Mouse (Mus musculus) macrophage (primary cell): ENCODE results near the gene Cd302. TPM values are rescaled to one million over a fixed set of nuclear protein-coding genes. Genes with fewer than 3 reads are reported as not detected.

Source experiments
- H3K27ac ChIP-seq: fragments of 350-480 bp; formaldehyde crosslinking; 2 replicates; pipeline ENCODE4 v1.9.0; 2021
- H3K36me3 ChIP-seq: fragments of 350-480 bp; formaldehyde crosslinking; 2 replicates; pipeline ENCODE4 v1.9.0; 2021; ENCODE audit errors: inconsistent target
- H3K4me3 ChIP-seq: fragments of 350-480 bp; formaldehyde crosslinking; 2 replicates; pipeline ENCODE4 v1.9.0; 2021; ENCODE audit errors: inconsistent target
- H3K79me2 ChIP-seq: fragments of 350-480 bp; formaldehyde crosslinking; 2 replicates; pipeline ENCODE4 v1.9.0; 2021; ENCODE audit errors: inconsistent target
- WGBS: methylation state at CpG from one replicate; pipeline ENCODE4 v1.1.7; 2026; ENCODE audit warnings: inconsistent platforms; ENCODE audit not compliant: missing documents; 5-methylcytosine and 5-hydroxymethylcytosine counted together
- polyA plus RNA-seq: library from polyadenylated mRNA; stranded (reverse); fragments of 250-400 nt; gene quantifications from 3 replicates; pipeline ENCODE4 v1.2.4, GENCODE M21; 2018; ENCODE audit warnings: inconsistent platforms

Gene Cd302
- polyA plus RNA-seq, 1 experiment from 2014 or later: 30.9 TPM

DNA sequence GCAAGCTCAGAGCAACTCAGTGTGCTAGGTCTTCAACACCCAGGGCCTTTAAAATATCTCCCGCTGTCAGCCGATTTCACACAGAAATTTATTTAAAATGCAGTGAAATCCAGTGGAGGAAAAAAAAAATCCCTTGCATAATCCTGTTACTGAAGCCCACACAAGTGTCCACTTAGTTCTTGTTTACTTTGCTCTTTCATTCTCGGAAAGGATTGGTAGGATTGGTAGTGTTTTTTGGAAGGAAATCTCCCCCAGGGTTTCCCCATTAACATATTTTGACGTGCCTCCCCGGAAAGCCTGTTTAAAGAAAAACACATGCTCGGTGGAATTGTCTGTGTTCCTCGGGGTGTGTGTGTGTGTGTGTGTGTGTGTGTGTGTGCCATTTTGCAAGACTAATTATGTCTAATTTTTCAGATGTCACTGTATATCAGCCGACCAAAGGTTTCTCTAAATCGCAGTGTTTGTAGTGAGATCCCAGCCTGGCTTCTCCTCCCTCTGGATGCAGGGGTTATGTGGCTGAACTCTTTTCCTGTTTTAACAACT, 1.0 kb downstream of the Cd302 start:
- peak overlapping the region; percentile 48 for H3K4me3 ChIP-seq
- 41% methylated on average over 9 of the region's 9 CpGs for WGBS
- H3K79me2 ChIP-seq: peaks cover 19% of the 10 kb centered on the region; the same call in 1 of the 2 replicates
- peak overlapping the region; percentile 73 for H3K27ac ChIP-seq
- no peaks in the 10 kb centered on the region for H3K36me3 ChIP-seq

DNA sequence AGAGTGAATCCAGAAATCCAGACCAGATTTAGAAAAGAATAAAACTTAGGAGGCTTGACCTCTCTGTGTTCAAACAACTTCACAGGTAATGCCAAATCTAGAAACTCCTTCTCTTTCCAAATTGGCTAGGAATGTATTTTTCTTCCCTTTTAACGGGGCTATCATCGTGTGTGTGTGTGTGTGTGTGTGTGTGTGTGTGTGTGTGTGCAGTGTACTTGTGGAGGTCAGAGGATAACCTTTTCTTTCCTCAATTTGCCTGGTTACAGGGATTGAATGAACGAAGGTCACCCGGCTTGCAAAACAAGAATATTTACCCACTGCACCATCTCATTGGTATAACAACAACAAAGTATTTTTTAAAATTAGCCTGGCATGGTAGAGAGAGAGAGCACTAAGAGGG, 1.7 kb downstream of the Cd302 start:
- Histone ChIP-seq H3K4me3 (no peak overlapping the region), H3K79me2 (peaks cover 19% of the 10 kb centered on the region; the same call in 1 of the 2 replicates), H3K27ac (no peak overlapping the region), H3K36me3 (no peaks in the 10 kb centered on the region)
- WGBS: 90% methylated on average over 2 of the region's 4 CpGs

DNA sequence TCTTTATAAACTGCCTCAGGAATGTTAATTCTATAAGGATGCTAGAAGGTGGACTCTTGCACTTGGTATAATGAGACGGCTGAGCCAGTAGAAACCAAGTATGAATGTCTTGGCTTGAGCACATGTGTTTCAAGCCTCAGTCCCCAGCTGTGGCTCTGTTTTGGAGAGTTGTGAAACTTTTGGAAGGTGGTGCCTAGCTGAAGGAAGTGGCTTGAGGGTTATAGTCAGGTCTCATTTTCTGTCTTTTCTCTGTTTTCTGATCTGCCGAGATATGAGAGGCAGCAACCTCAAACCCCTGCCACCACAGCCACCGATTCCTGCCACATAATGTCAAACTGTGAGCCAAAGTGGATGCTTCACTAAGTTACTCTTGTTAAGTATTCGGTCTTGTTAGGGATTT, 5.7 kb downstream of the Cd302 start:
- Histone ChIP-seq H3K27ac (no peak overlapping the region), H3K79me2 (peaks cover 19% of the 10 kb centered on the region; the same call in 1 of the 2 replicates), H3K4me3 (no peak overlapping the region), H3K36me3 (no peaks in the 10 kb centered on the region)
- 27% methylated on average over 4 of the region's 4 CpGs for WGBS

DNA sequence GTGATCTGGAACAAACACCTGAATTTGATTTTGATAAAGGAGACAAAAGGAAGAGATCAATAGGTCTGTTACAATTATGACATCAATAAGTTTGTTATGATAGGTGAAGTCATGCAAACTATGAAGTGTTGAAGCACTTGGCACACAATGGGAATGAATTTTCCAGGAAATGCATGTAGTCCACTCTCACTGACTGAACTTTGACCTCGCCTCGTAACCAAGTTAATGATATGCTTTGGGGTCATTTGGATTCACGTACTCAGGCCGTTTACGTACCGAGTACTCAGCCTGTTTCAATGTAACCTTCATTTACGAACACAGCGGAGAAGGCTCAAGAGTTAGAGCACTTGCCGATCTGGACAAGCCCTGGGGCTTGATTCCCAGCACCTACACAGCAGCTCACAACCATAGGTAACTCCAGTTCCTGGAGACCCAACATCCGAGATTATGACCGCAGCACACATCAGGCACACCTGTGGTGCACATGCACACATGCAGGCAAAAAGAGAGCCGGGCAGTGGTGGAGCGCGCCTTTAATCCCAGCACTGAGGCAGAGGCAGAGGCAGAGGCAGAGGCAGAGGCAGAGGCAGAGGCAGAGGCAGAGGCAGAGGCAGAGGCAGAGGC, 14.3 kb downstream of the Cd302 start:
- 96% methylated on average over 9 of the region's 14 CpGs for WGBS
- H3K27ac ChIP-seq: no peak overlapping the region

DNA sequence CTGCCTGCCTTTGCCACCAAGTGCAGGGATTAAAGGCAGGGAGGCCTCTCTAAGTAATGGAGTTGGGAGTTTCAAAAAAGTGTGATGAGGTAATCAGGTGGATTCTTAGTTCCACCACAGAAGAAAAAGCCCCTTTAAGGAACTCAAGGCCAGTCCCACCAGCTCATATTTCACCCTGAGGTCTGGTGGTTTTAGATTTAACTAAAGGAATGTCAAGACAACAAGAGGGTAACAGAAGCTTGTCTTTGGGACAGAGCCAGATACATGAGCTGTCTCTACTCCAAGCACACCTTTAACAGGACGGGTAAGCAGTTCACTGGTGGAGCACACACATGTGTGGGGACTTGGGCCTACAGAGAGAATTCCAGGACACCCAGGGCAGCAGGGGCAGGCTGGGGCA, 16.7 kb downstream of the Cd302 start:
- Histone ChIP-seq H3K79me2 (no peaks in the 10 kb centered on the region), H3K4me3 (no peak overlapping the region), H3K27ac (no peak overlapping the region), H3K36me3 (no peaks in the 10 kb centered on the region)
- 100% methylated on average over 1 of the region's 1 CpGs for WGBS

More for the DNA sequence above, 14.3 kb downstream of the Cd302 start:
- Histone ChIP-seq H3K4me3 (no peak overlapping the region), H3K79me2 (no peaks in the 10 kb centered on the region), H3K36me3 (no peaks in the 10 kb centered on the region)

DNA sequence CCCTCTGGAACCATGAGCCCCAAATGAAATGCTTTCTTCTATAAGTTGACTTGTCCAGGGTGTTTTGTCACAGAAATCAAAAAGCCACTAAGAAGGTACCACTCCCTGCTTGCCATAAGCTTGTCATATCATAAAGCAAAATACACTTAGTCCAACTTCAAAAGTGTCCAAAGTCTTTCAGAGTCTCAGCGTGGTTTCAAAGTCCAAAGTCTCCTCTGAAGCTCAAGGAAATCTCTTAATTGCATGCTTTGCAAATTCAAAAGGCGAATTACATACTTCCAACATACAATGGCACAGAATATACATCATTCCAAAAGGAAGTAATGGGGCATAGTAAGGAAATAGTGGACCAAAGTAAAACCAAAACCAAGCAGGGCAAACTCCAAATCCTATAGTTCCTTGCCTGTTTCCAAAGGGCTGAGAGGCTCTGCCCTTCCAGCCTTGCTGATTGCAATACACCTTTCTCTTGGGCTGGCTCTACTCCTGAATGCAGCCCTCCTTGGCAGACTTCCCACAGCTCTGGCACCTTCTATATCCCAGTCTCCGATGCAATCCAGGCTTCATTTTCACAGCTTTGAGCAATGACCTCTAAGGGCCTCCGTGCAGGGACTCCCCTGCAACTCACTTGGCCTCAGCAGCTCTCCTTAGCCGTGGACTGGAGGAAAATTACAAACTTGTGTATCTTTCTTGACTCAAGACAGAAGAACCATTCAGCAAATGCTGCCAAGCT, 23.5 kb downstream of the Cd302 start:
- WGBS: 94% methylated on average over 5 of the region's 5 CpGs
- Histone ChIP-seq H3K27ac (no peak overlapping the region), H3K79me2 (no peaks in the 10 kb centered on the region), H3K4me3 (no peak overlapping the region), H3K36me3 (no peaks in the 10 kb centered on the region; the same call in 1 of the 2 replicates)

DNA sequence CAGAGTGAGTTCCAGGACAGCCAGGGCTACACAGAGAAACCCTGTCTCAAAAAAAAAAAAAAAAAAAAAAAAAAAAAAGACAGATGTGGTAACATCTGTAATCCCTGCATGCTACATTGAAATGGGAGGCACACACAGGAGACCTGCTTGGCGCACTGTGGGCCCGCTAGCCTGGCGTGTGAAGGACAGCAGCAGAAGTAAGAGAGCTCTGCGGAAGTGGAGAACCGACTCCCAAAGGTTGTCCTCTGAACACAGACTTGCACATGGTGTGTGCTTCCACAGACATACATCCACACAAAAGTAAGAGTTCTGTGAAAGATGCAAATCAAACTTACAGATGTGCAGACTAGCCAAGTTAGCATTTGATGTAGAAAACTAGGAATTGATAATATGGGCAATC, 25.1 kb downstream of the Cd302 start:
- peaks cover 3% of the 10 kb centered on the region; the same call in 1 of the 2 replicates for H3K36me3 ChIP-seq
- no peak overlapping the region for H3K4me3 ChIP-seq
- no peaks in the 10 kb centered on the region for H3K79me2 ChIP-seq
- no peak overlapping the region for H3K27ac ChIP-seq
- WGBS: 92% methylated on average over 5 of the region's 5 CpGs

DNA sequence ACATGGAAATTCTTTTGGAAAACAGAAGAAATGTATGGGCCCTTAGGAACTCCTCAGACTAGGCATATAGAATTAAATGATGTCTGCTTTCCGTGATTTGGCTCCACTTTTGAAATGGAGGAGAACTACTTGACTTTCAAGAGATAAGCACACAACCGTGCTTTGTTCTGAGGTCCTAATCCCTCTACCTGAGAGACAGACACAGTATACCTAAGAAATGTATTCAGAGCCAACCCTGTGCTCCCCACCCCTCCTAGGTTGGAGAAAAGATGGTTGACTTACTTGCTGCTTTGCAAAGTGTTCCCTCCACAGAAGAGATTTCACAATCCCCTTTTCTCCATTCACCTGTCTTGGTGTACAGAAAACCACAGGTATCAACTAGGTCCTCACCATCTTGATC, 27.5 kb downstream of the Cd302 start:
- Histone ChIP-seq H3K36me3 (peaks cover 10% of the 10 kb centered on the region; the same call in 1 of the 2 replicates), H3K79me2 (no peaks in the 10 kb centered on the region), H3K27ac (no peak overlapping the region), H3K4me3 (no peak overlapping the region)
- 71% methylated on average over 1 of the region's 2 CpGs for WGBS

DNA sequence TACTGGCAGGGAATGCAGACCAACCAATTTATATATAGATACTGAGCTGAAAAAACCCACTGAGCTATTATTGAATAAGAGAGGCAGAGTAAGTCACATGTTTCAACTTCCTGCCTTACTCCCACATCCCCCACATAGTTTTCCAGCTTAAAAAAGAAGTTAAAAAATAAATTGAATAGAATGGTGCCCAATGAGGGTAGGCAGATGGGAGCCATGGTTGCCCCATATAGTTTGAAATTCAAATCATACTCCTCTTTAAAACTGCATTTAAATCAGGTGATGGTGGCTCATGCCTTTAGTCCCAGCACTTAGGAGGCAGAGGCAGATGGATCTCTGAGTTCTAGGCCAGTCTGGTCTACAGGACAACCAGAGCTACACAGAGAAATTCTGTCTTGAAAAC, 30.8 kb downstream of the Cd302 start:
- H3K4me3 ChIP-seq: no peak overlapping the region
- peaks cover 24% of the 10 kb centered on the region; the same call in 1 of the 2 replicates for H3K36me3 ChIP-seq
- no peaks in the 10 kb centered on the region for H3K79me2 ChIP-seq
- H3K27ac ChIP-seq: no peak overlapping the region

DNA sequence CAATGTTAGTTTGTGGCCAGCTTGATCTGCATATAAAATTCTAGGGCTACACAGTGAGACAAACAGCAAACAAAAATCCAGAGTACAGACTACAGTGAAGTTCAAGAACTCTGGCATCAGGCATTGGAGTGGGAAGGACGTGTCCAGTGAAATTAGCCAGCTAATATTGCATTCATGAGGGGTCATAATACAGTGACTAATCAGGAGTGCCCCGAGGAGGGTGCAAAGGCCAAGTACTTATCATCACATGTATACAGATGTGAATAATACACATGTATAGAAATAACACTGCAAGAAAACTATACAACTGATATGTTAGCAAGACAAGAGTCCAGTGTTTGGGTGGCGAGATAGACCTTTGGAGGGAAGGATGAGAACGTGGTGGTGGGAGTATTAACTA, 31.5 kb downstream of the Cd302 start:
- no peak overlapping the region for H3K27ac ChIP-seq
- peaks cover 24% of the 10 kb centered on the region; the same call in 1 of the 2 replicates for H3K36me3 ChIP-seq
- H3K4me3 ChIP-seq: no peak overlapping the region
- WGBS: 95% methylated on average over 4 of the region's 4 CpGs
- H3K79me2 ChIP-seq: no peaks in the 10 kb centered on the region

DNA sequence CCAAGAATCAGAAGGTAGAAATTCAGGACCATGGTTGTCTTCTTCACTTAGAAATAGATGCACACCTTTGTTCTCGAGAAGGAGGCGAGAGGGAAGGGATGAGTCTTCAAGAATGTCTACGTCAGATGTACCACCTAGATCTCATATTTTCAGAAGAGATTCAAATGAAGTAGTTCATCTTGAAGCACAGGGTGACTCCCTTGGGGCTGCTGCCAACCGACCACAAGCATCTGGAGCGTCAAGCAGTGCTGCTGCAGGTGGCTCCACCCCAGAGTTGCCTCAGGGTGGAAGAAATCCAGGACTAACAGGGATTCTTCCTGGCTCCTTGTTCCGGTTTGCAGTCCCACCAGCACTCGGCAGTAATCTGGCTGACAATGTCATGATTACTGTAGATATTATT, 49.8 kb downstream of the Cd302 start:
- Histone ChIP-seq H3K36me3 (peaks cover 92% of the 10 kb centered on the region), H3K79me2 (peaks cover 59% of the 10 kb centered on the region), H3K27ac (no peak overlapping the region), H3K4me3 (no peak overlapping the region)
- 93% methylated on average over 7 of the region's 7 CpGs for WGBS

DNA sequence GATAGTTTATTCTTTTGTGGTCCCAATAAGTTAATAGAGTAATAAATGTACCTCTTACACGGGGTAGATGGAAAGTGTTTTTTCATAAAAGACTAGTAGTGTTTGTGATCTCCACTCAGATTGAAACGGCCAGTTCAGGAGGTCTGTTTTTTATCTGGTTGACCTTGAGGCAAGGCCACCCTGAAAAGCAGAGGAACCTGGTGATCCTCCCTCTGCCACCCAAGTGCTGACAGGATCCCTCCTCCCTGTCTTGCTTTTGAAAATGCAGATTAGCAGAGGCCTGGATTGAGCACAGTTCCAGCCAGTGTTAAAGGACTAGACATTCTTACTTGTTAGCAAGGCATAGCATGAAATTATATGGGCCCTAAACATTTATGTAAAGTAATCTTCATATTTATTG, 51.1 kb downstream of the Cd302 start:
- no peak overlapping the region for H3K27ac ChIP-seq
- 86% methylated on average over 2 of the region's 2 CpGs for WGBS
- no peak overlapping the region for H3K4me3 ChIP-seq
- peaks cover 72% of the 10 kb centered on the region for H3K79me2 ChIP-seq
- peaks cover 82% of the 10 kb centered on the region for H3K36me3 ChIP-seq

DNA sequence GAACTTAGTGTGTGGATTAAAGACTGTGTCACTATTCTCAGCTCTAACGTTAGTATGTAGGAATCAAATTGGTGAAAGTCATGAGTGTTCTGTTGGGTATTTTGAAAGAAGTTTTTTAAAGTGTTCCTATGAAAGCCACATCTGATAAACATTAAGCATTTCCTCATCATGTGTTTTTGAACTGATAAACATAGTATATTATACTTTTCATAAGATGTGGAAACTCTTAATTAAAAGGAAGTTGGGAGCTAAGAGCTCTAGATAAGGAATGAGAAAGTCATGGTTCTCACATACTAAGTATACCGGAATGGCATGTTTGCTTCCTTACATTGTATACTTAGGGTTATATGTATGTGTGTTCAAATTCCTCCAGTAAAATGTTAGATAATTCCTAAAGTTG, 53.9 kb downstream of the Cd302 start:
- H3K79me2 ChIP-seq: peaks cover 96% of the 10 kb centered on the region
- WGBS: 84% methylated on average over 2 of the region's 2 CpGs
- peaks cover 54% of the 10 kb centered on the region for H3K36me3 ChIP-seq
- H3K27ac ChIP-seq: no peak overlapping the region
- no peak overlapping the region for H3K4me3 ChIP-seq

DNA sequence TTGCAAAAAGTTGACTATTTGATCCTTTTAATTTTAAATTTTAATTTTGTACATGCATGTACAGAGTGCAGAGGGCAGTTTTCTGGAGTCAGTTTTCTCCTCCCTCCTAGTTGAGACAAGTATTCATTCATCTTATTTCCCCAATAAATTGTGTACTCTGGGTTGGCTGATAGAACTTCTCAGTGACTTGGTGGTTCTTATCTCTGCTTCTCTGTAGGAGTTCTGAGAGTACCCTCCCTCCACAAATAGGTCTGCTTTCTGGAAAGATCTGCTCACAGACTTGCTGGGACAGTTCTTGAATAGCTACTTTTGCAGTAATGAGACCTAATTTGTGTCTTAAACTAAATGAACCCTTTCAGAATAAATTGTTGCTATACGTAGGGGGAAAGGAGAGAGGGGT, 55.8 kb downstream of the Cd302 start:
- Histone ChIP-seq H3K79me2 (peaks cover 100% of the 10 kb centered on the region), H3K36me3 (peaks cover 37% of the 10 kb centered on the region; the same call in 1 of the 2 replicates), H3K27ac (no peak overlapping the region), H3K4me3 (no peak overlapping the region)
- 100% methylated on average over 1 of the region's 1 CpGs for WGBS

DNA sequence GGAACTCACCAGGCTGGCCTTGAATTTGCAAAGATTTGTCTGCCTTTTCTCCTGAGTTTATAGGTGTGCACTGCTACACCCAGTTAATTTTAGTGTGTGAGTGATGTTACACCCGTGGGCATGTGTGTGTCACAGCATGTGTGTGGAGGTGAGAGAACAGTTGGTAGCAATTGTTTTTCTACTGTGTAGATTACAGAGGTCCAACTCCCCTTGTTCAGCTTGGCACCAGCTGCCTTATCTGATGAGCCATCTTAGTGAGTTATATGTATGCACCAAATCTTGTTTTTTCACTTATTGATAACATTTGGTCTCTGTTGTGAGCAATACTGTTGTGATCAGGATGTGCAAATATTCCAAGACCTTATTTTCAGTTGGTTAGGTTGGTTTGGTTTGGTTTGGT, 60.8 kb downstream of the Cd302 start:
- Histone ChIP-seq H3K27ac (no peak overlapping the region), H3K36me3 (no peaks in the 10 kb centered on the region), H3K79me2 (peaks cover 100% of the 10 kb centered on the region), H3K4me3 (no peak overlapping the region)
- 33% methylated on average over 1 of the region's 1 CpGs for WGBS
